Mouse (Mus musculus) cortical plate, adult 2 months (tissue): Measurements from ENCODE around the gene Tex45.

ENCODE experiments used
- CTCF ChIP-seq: fragments of 200-500 bp; IDR thresholded peaks from 2 replicates; pipeline ENCODE4 v1.5.1; 2011; ENCODE audit warnings: mild to moderate bottlenecking, control low read depth, low read length; ENCODE audit not compliant: insufficient read depth; ENCODE audit errors: extremely low read depth
- POLR2A ChIP-seq: fragments of 200-500 bp; IDR thresholded peaks from 2 replicates; pipeline ENCODE4 v1.6.1; 2011; ENCODE audit warnings: mild to moderate bottlenecking, low read length, control low read depth; ENCODE audit not compliant: insufficient read depth; ENCODE audit errors: extremely low read depth

DNA sequence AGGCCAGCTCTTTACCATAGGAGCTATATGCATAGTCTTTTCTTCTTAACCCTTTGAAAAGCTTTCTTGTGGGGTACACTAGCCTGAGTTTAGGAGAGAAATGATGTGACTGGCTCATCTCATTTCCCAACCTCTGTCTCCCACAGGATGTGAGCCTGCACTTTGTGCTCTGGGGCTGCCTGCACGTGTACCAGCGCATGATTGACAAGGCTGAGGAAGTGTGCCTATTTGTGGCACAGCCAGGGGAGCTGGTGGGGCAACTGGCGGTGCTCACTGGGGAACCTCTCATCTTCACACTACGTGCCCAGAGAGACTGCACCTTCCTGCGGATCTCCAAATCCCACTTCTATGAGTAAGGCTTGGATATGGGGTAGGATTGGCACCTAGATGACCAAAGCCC is 60.2 kb downstream of the Tex45 start:
- TF ChIP-seq POLR2A (no peak), CTCF (no peak)
